Mouse (Mus musculus) layer of hippocampus, adult 11-12 months (tissue): Measurements from ENCODE around the gene Clec4n.
"Not testable (repeated sequence)": the region's sequence is repeated elsewhere in the genome, so short reads cannot be mapped to it uniquely, and the experiment has no call there.

ENCODE experiments used
- DNase-seq: peaks from one replicate; pipeline ENCODE4 v3.0.0; 2022; ENCODE audit warnings: low spot score

The Clec4n gene

GRCm38 (mm10) chr6:123292751-123293400, 63.2 kb downstream of the Clec4n start:
- no peak for DNase-seq

GRCm38 (mm10) chr6:123293509-123293908, 63.9 kb downstream of the Clec4n start:
- not testable (repeated sequence) for DNase-seq
